Mouse (Mus musculus): ENCODE data around the gene Depdc1a. TPM values are rescaled to one million over a fixed set of nuclear protein-coding genes. Genes with fewer than 3 reads are reported as not detected.
"Not testable (repeated sequence)": the region's sequence is repeated elsewhere in the genome, so short reads cannot be mapped to it uniquely, and the experiment has no call there.

Gene Depdc1a
- polyA plus RNA-seq (2012; ENCODE audit: insufficient read depth, insufficient read length, missing spikeins) = not detected in 2 replicates

- H3K4me3 ChIP-seq (ENCODE audit: insufficient read depth, low read depth, low read length) = peak within 1 kb of the TSS; percentile 76
These were observed at the start of gene Depdc1a for GRCm38 (mm10) chr3:159495243-159495801. TSS of gene Depdc1a (plus strand) at chr3:159495433.

GRCm38 (mm10) chr3:159470059-159470458 lies 25.2 kb upstream of the Depdc1a start:
- Histone ChIP-seq H3K4me1 (ENCODE audit: control insufficient read depth, insufficient read depth, insufficient read length, low read length) (no peaks in the 10 kb centered on the region), H3K27ac (replicated peaks; ENCODE audit: low read depth, low read length) (no peak overlapping the region), H3K4me3 (ENCODE audit: insufficient read depth, low read depth, low read length) (no peak overlapping the region)

More at GRCm38 (mm10) chr3:159495243-159495801, at the start of gene Depdc1a:
- no peak within 1 kb of the TSS for H3K27ac ChIP-seq (replicated peaks; ENCODE audit: low read depth, low read length)
- no peaks in the 10 kb centered on the region for H3K4me1 ChIP-seq (ENCODE audit: control insufficient read depth, insufficient read depth, insufficient read length, low read length)

GRCm38 (mm10) chr3:159475465-159475864 lies 19.8 kb upstream of the Depdc1a start:
- Histone ChIP-seq H3K4me3 (ENCODE audit: insufficient read depth, low read depth, low read length) (no peak overlapping the region), H3K27ac (replicated peaks; ENCODE audit: low read depth, low read length) (no peak overlapping the region), H3K4me1 (ENCODE audit: control insufficient read depth, insufficient read depth, insufficient read length, low read length) (no peaks in the 10 kb centered on the region)

- Histone ChIP-seq H3K4me3 (ENCODE audit: insufficient read depth, low read depth, low read length) (no peak overlapping the region), H3K27ac (replicated peaks; ENCODE audit: low read depth, low read length) (no peak overlapping the region), H3K4me1 (ENCODE audit: control insufficient read depth, insufficient read depth, insufficient read length, low read length) (no peaks in the 10 kb centered on the region)
These were observed 17.8 kb upstream of the Depdc1a start for GRCm38 (mm10) chr3:159477250-159477962.

- peak overlapping the region; percentile 76 for H3K4me3 ChIP-seq (ENCODE audit: insufficient read depth, low read depth, low read length)
- not testable (repeated sequence) for H3K4me1 ChIP-seq (ENCODE audit: control insufficient read depth, insufficient read depth, insufficient read length, low read length); H3K27ac ChIP-seq (replicated peaks; ENCODE audit: low read depth, low read length)
These were observed 524 bp upstream of the Depdc1a start for GRCm38 (mm10) chr3:159494709-159495108.

GRCm38 (mm10) chr3:159508899-159509298 lies 13.7 kb downstream of the Depdc1a start:
- H3K4me3 ChIP-seq (ENCODE audit: insufficient read depth, low read depth, low read length) = no peak overlapping the region
- H3K4me1 ChIP-seq (ENCODE audit: control insufficient read depth, insufficient read depth, insufficient read length, low read length) = no peaks in the 10 kb centered on the region
- H3K27ac ChIP-seq (replicated peaks; ENCODE audit: low read depth, low read length) = no peak overlapping the region

- Histone ChIP-seq H3K4me1 (ENCODE audit: control insufficient read depth, insufficient read depth, insufficient read length, low read length) (no peaks in the 10 kb centered on the region), H3K4me3 (ENCODE audit: insufficient read depth, low read depth, low read length) (no peak overlapping the region), H3K27ac (replicated peaks; ENCODE audit: low read depth, low read length) (no peak overlapping the region)
These were observed 33.3 kb downstream of the Depdc1a start for GRCm38 (mm10) chr3:159528563-159528962.

- no peak overlapping the region for H3K4me3 ChIP-seq (ENCODE audit: insufficient read depth, low read depth, low read length)
These were observed 53.1 kb downstream of the Depdc1a start for GRCm38 (mm10) chr3:159548303-159548702.

GRCm38 (mm10) chr3:159550224-159550623 lies 55.0 kb downstream of the Depdc1a start:
- H3K4me1 ChIP-seq (ENCODE audit: control insufficient read depth, insufficient read depth, insufficient read length, low read length) = no peaks in the 10 kb centered on the region
- H3K4me3 ChIP-seq (ENCODE audit: insufficient read depth, low read depth, low read length) = no peak overlapping the region
- H3K27ac ChIP-seq (replicated peaks; ENCODE audit: low read depth, low read length) = no peak overlapping the region

More at GRCm38 (mm10) chr3:159548303-159548702, 53.1 kb downstream of the Depdc1a start:
- Histone ChIP-seq H3K27ac (replicated peaks; ENCODE audit: low read depth, low read length) (no peak overlapping the region), H3K4me1 (ENCODE audit: control insufficient read depth, insufficient read depth, insufficient read length, low read length) (no peaks in the 10 kb centered on the region)

Other genes starting within 250 kb of the Depdc1a start
- not detected in 2 replicates for gene Rpe65, start 103.7 kb downstream of the Depdc1a start, polyA plus RNA-seq (2012; ENCODE audit: insufficient read depth, insufficient read length, missing spikeins)